Mouse (Mus musculus) embryonic fibroblast, embryonic 13.5 days (primary cell): Measurements from ENCODE around the gene Dync1li1.

Experiments used
- CTCF ChIP-seq: IDR thresholded peaks from 2 replicates; pipeline ENCODE4 v1.5.1; 2011; ENCODE audit warnings: mild to moderate bottlenecking, control low read depth, low read length, moderate library complexity, borderline replicate concordance; ENCODE audit not compliant: insufficient read depth
- POLR2A ChIP-seq: IDR thresholded peaks from 2 replicates; pipeline ENCODE4 v1.6.1; 2011; ENCODE audit warnings: low read depth, mild to moderate bottlenecking, control low read depth, low read length, moderate library complexity

- TF ChIP-seq POLR2A (no peak), CTCF (no peak)
These were observed 8.5 kb downstream of the Dync1li1 start for GRCm38 (mm10) chr9:114697072-114697471.
